Mouse (Mus musculus) embryonic fibroblast, embryonic 13.5 days (primary cell): ENCODE data around the gene Kif16b. TPM values are rescaled to one million over a fixed set of nuclear protein-coding genes. Genes with fewer than 3 reads are reported as not detected.

ENCODE experiments used
- H3K27ac ChIP-seq: 2 replicates; pipeline ENCODE4 v1.5.1; 2012; ENCODE audit warnings: low read length, control low read depth, inconsistent platforms; ENCODE audit not compliant: insufficient read depth
- H3K4me1 ChIP-seq: 2 replicates; pipeline ENCODE4 v1.6.1; 2011; ENCODE audit warnings: low read length; ENCODE audit not compliant: control insufficient read depth, insufficient read depth
- H3K4me3 ChIP-seq: 2 replicates; pipeline ENCODE4 v1.5.1; 2011; ENCODE audit warnings: mild to moderate bottlenecking, control low read depth, low read length; ENCODE audit not compliant: insufficient read depth
- CTCF ChIP-seq: IDR thresholded peaks from 2 replicates; pipeline ENCODE4 v1.5.1; 2011; ENCODE audit warnings: mild to moderate bottlenecking, control low read depth, low read length, moderate library complexity, borderline replicate concordance; ENCODE audit not compliant: insufficient read depth
- POLR2A ChIP-seq: IDR thresholded peaks from 2 replicates; pipeline ENCODE4 v1.6.1; 2011; ENCODE audit warnings: low read depth, mild to moderate bottlenecking, control low read depth, low read length, moderate library complexity
- polyA plus RNA-seq: library from polyadenylated mRNA; stranded (reverse); fragments of >200 nt; gene quantifications from 2 replicates; pipeline ENCODE4 v1.2.4, GENCODE M21; 2011; ENCODE audit warnings: low read depth; ENCODE audit not compliant: missing spikeins, insufficient read length

Kif16b gene
- polyA plus RNA-seq, 1 experiment = 13.7 TPM

DNA sequence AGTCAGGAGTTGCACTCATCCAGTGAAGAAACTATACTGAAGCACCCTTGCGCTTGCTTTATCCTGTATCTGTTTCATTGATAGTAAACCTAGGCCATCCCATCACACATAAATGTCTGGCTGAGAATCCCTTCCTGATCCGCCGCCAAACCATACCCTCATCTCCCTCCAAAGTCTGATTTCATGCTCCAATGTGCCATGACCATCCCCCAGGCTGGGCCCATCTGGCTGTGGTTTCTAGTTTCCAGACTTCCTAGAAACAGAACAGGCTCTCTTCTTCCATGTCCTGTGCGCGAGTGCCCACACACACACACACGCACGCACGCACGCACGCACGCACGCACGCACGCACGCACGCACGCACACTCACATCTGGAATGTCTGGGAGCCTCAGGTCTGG lies 292.6 kb downstream of the Kif16b start:
- Histone ChIP-seq H3K4me3 (no peak overlapping the region), H3K4me1 (no peaks in the 10 kb centered on the region), H3K27ac (no peak overlapping the region)
- TF ChIP-seq POLR2A = no peak
- no peak for TF ChIP-seq CTCF

DNA sequence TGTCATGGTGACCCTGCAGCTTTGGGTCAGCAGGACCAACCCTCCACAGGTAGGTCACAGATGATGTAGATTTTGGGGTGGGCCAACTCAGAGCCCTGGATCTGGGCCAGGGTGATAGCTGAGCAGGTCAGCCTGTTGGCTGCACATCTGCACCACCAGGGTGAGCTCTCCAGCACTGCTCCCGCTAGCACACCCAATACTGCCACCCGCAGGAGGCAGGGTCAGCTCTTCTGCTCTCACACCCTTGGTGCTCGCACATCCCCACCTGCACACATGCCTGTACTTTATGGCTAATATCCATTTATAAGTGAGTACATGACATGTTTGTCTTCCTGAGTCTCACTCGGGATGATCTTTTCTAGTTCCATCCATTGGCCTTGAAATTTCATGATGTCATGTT lies 296.6 kb downstream of the Kif16b start:
- Histone ChIP-seq H3K4me3 (no peak overlapping the region), H3K4me1 (no peaks in the 10 kb centered on the region), H3K27ac (no peak overlapping the region)
- TF ChIP-seq CTCF (no peak), POLR2A (no peak)

GRCm38 (mm10) chr2:142603210-142603609 lies 298.1 kb downstream of the Kif16b start:
- Histone ChIP-seq H3K27ac (no peak overlapping the region), H3K4me1 (no peaks in the 10 kb centered on the region), H3K4me3 (no peak overlapping the region)
- TF ChIP-seq POLR2A = no peak
- no peak for TF ChIP-seq CTCF

DNA sequence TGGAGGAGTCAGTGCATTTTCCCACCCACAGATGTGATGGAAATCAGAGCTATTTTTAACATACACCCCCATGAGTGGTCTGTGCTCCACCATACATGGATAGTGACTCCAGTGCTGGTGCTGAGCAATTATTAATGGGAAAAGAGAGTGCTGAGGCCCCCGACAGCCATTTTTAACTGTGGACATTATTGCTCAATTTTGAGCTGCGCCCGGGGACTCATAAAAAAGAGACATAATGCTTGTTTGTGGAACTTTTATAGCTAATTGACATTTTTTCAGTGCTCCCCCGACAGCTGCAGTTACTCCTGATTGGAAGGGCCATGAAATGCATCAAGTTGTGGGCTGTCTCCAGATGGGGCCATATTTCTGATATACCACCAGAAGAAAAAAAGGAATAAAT lies 302.1 kb downstream of the Kif16b start:
- TF ChIP-seq POLR2A = no peak
- Histone ChIP-seq H3K4me1 (no peaks in the 10 kb centered on the region), H3K27ac (no peak overlapping the region), H3K4me3 (no peak overlapping the region)

- Histone ChIP-seq H3K4me3 (no peak overlapping the region), H3K27ac (no peak overlapping the region), H3K4me1 (no peaks in the 10 kb centered on the region)
- no peak for TF ChIP-seq CTCF
- no peak for TF ChIP-seq POLR2A
Observed at GRCm38 (mm10) chr2:142596176-142597170, 304.9 kb downstream of the Kif16b start.

DNA sequence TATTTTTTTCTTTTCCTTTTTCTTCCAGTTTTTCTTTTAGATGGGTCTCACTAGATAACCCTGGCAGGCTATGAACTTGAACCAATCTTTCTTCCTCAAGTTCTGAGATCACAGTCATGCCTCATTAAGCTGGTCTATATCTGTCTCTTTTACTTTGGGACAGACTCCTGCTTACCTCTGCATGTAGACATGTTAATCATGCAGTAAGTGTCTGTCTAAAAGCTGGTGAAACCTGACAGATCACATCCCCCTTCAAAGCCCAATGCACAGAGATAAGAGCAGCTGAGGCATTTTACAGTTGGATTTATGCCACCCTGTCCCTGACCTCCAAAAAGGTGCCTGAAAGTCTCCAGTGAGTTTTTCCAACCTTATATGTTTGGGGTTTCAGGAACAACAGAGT lies 310.4 kb downstream of the Kif16b start:
- Histone ChIP-seq H3K4me3 (no peak overlapping the region), H3K27ac (no peak overlapping the region), H3K4me1 (no peaks in the 10 kb centered on the region)
- TF ChIP-seq POLR2A = no peak
- TF ChIP-seq CTCF = no peak

DNA sequence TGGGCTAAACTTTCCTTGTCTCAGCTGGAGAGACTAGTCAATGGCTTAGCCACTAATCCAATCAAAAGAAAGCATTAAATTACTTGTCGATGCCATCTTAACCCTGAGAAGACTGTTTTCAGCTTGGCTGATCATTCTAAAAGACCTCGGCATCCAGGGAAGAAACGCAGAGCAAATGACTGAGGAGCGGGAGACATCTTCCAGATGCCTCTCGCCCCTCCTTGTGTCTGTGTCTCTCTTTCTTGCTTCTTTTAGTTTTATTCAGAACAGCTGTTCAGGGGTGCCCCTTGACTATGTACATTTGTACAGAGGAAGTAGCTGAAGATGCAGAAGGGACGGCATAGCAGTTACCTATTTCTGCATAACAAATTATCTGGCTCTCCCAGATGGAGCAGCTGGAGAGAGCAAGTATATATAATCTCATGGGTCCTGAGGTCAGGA lies 311.0 kb downstream of the Kif16b start:
- no peak overlapping the region for H3K27ac ChIP-seq
- H3K4me3 ChIP-seq = no peak overlapping the region
- no peaks in the 10 kb centered on the region for H3K4me1 ChIP-seq
- TF ChIP-seq CTCF (no peak), POLR2A (no peak)

DNA sequence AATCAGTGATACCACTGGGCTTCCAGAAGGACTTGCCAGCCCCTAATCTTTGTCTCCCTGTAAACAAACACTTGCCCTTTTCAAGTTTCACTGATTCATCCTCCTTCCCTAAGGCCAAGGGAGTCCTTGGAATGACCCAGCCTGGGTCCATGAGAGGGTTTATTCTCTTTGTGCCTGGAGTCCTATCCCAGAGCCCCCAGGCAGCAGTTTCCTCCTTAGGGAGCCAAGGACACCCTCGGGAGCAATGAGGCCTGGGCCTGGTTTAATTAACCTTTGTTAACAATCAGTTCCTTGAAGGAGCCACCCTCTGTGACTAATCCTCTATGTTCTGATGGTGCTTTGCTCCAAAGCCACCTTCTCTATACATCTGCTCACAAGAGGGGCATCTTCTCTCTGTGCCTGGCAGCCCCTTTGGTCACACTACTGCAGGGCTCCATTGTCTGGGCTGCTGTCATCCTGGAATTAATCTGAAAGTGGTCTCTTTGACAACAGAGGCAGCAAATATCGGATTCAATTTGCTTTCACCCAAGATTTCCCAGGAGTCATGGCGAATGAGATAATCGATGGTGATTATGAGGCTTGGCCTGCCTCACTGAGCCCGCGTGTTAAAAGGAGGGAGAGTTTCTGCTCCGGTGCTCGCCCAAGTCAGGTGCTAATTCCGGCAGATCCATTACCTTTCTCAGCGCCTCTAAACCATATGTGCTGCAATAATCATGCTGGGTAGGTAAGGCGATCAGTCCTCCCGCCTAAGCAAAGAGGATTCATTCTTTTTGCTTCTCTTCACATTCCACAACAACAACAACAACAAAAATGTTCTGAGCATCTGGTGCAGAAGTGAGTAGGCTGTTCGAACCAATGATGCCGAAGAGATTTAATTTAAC lies 311.7 kb downstream of the Kif16b start:
- TF ChIP-seq CTCF (no peak), POLR2A (no peak)
- Histone ChIP-seq H3K4me3 (no peak overlapping the region), H3K27ac (no peak overlapping the region), H3K4me1 (no peaks in the 10 kb centered on the region)

DNA sequence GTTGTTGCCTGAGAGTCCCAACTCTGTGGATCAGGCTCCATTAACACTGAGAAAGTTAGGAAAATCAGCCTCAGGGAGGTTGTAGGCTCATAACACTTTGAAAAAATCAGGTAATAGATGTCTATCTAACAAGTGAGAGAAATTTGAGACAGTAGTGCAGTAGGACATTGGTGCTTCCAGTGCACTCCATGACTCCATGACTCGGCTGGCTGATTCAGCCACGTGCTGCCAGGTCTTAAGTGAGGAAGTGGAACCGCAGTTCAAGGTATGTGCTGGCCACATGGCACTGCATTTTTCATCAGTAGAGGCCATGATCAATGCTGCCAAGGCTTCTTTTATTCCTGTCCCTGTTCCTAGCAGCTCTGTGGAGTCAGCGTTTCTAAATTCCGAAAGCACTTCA lies 315.5 kb downstream of the Kif16b start:
- no peaks in the 10 kb centered on the region for H3K4me1 ChIP-seq

More for the DNA sequence above, 315.5 kb downstream of the Kif16b start:
- Histone ChIP-seq H3K4me3 (no peak overlapping the region), H3K27ac (no peak overlapping the region)
- TF ChIP-seq CTCF = no peak
- TF ChIP-seq POLR2A = no peak
